Mouse (Mus musculus): Measurements from ENCODE around the gene Btg4. TPM values are rescaled to one million over a fixed set of nuclear protein-coding genes. Genes with fewer than 3 reads are reported as not detected.
"Not testable (repeated sequence)": the region's sequence is repeated elsewhere in the genome, so short reads cannot be mapped to it uniquely, and the experiment has no call there.

The Btg4 gene
- polyA plus RNA-seq, 1 experiment from 2014 or later = not detected

DNA sequence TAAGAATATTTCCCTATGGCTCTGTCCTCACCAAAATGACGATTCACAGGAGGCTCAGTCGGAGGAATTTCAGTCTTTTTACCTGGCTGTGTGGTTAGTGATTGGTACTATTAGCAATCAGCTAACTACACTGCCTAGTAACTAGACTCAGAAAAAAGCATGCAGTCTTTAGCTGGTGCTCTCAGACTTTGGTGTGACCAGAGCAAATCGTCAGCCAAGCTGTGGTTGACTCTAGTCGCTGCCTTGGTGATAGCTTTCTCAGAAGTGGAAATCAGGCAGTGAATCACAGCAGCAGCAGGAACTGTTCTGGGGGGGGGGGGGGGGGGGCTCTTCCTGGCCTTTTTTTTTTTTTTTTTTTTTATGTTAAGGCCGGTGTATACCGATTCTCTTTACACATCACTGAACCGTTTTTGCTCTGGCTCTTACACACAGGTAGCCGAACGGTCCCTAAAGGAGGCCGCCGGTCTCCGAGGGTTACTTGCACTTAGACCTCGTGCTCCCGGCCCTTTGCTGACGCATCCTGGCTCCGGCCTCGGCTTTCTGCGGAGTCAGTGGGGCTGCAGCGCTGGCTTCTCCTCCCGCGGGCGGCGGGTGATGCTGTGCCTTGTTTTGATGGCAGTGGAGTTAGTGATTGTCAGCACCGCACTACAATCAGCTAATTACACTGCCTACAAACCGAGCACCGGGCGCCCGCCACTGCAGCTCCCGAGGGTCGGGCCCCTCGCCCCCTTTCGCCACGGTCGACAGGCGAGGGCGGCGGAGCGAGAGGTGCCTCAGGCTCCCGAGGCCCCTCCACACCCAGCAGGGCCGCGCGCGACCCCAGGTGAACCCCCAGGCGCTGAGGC lies 42.5 kb downstream of the Btg4 start:
- WGBS = 1% methylated on average over 44 of the region's 44 CpGs
- H3K4me3 ChIP-seq = peak overlapping the region; percentile 75
- H3K27ac ChIP-seq (replicated peaks) = peak overlapping the region; percentile 87

GRCm38 (mm10) chr9:51103808-51104514 lies 43.3 kb downstream of the Btg4 start:
- DNase-seq (ENCODE audit: low spot score) = peak; percentile 80
- no peaks in the 10 kb centered on the region for H3K9me3 ChIP-seq (replicated peaks)
- peak overlapping the region; percentile 87 for H3K27ac ChIP-seq (replicated peaks)
- peak overlapping the region; percentile 75 for H3K4me3 ChIP-seq
- H3K27me3 ChIP-seq (ENCODE audit: low read depth, poor library complexity, severe bottlenecking) = peaks cover 42% of the 10 kb centered on the region
- H3K36me3 ChIP-seq = no peaks in the 10 kb centered on the region
- 12% methylated on average over 30 of the region's 30 CpGs for WGBS
- peaks cover 24% of the 10 kb centered on the region for H3K4me1 ChIP-seq

More for the DNA sequence above, 42.5 kb downstream of the Btg4 start:
- peak; percentile 71 for DNase-seq (ENCODE audit: low spot score)
- no peaks in the 10 kb centered on the region for H3K36me3 ChIP-seq
- H3K9me3 ChIP-seq (replicated peaks) = no peaks in the 10 kb centered on the region
- H3K4me1 ChIP-seq = peaks cover 24% of the 10 kb centered on the region
- peaks cover 42% of the 10 kb centered on the region for H3K27me3 ChIP-seq (ENCODE audit: low read depth, poor library complexity, severe bottlenecking)

GRCm38 (mm10) chr9:51105751-51106150 lies 45.0 kb downstream of the Btg4 start:
- 77% methylated on average over 2 of the region's 2 CpGs for WGBS
- H3K27me3 ChIP-seq (ENCODE audit: low read depth, poor library complexity, severe bottlenecking) = peaks cover 34% of the 10 kb centered on the region
- DNase-seq (ENCODE audit: low spot score) = no peak
- no peak overlapping the region for H3K27ac ChIP-seq (replicated peaks)
- peaks cover 24% of the 10 kb centered on the region for H3K4me1 ChIP-seq
- H3K36me3 ChIP-seq = no peaks in the 10 kb centered on the region
- no peak overlapping the region for H3K4me3 ChIP-seq
- no peaks in the 10 kb centered on the region for H3K9me3 ChIP-seq (replicated peaks)

- H3K27me3 ChIP-seq (ENCODE audit: low read depth, poor library complexity, severe bottlenecking) = no peaks in the 10 kb centered on the region
- no peak for DNase-seq (ENCODE audit: low spot score)
- no peaks in the 10 kb centered on the region for H3K9me3 ChIP-seq (replicated peaks)
- WGBS = 79% methylated on average over 4 of the region's 4 CpGs
- no peak overlapping the region for H3K4me3 ChIP-seq
- H3K27ac ChIP-seq (replicated peaks) = no peak overlapping the region
- no peaks in the 10 kb centered on the region for H3K4me1 ChIP-seq
- no peaks in the 10 kb centered on the region for H3K36me3 ChIP-seq
Measured at GRCm38 (mm10) chr9:51114767-51115166, 54.1 kb downstream of the Btg4 start.

- Histone ChIP-seq H3K36me3 (no peaks in the 10 kb centered on the region), H3K4me3 (no peak overlapping the region), H3K27ac (replicated peaks) (no peak overlapping the region), H3K9me3 (replicated peaks) (no peaks in the 10 kb centered on the region), H3K27me3 (ENCODE audit: low read depth, poor library complexity, severe bottlenecking) (no peaks in the 10 kb centered on the region), H3K4me1 (no peaks in the 10 kb centered on the region)
- no peak for DNase-seq (ENCODE audit: low spot score)
- 62% methylated on average over 3 of the region's 3 CpGs for WGBS
Measured at GRCm38 (mm10) chr9:51136985-51137384, 76.3 kb downstream of the Btg4 start.

DNA sequence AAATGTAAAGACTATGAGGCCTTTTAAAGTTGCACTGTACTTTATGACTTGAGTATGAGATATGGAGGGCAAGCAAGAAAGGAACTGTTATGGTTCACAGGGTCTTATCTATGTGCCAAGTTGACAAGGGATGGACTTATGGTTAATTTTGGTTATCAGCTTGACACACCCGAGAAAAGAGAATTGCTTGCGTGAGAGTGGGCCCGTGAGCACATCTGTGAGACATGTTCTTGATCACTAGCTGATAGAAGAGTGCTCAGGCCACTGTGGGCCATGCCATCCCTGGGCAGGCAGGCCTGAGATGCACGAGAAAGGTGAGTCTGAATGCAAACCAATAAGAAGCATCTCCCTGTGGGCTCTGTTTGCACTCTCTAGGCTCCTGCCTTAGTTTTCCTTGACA lies 76.7 kb downstream of the Btg4 start:
- no peak overlapping the region for H3K4me3 ChIP-seq
- no peaks in the 10 kb centered on the region for H3K36me3 ChIP-seq
- no peaks in the 10 kb centered on the region for H3K9me3 ChIP-seq (replicated peaks)
- no peaks in the 10 kb centered on the region for H3K4me1 ChIP-seq
- no peaks in the 10 kb centered on the region for H3K27me3 ChIP-seq (ENCODE audit: low read depth, poor library complexity, severe bottlenecking)
- WGBS = 79% methylated on average over 4 of the region's 4 CpGs
- no peak overlapping the region for H3K27ac ChIP-seq (replicated peaks)
- no peak for DNase-seq (ENCODE audit: low spot score)

- H3K27ac ChIP-seq (replicated peaks) = no peak overlapping the region
- H3K9me3 ChIP-seq (replicated peaks) = no peaks in the 10 kb centered on the region
- no peak for DNase-seq (ENCODE audit: low spot score)
- no peaks in the 10 kb centered on the region for H3K36me3 ChIP-seq
- no peaks in the 10 kb centered on the region for H3K4me1 ChIP-seq
- WGBS = 92% methylated on average over 1 of the region's 1 CpGs
- no peaks in the 10 kb centered on the region for H3K27me3 ChIP-seq (ENCODE audit: low read depth, poor library complexity, severe bottlenecking)
- H3K4me3 ChIP-seq = no peak overlapping the region
Measured at GRCm38 (mm10) chr9:51137836-51138235, 77.1 kb downstream of the Btg4 start.

DNA sequence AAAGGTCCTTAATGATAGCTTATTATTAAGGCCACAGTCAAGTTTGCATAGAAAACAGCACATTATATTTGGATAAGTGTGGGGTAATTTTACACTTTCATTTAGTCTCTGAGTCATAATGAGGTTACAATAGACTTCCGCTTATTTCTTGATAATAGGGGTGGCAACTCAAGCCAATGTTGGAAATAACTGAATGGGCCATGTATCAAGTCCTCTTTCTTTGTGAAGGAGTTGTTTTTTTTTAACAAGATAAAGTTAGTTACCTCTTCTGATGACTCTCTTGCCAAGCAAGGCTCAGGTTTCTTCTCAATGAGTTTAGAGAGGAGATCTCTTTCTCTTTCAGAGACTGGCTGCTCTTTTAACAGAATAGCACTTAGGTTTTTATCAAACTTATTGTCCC lies 77.6 kb downstream of the Btg4 start:
- DNase-seq (ENCODE audit: low spot score) = no peak
- Histone ChIP-seq H3K9me3 (replicated peaks) (no peaks in the 10 kb centered on the region), H3K27me3 (ENCODE audit: low read depth, poor library complexity, severe bottlenecking) (no peaks in the 10 kb centered on the region), H3K4me1 (no peaks in the 10 kb centered on the region), H3K4me3 (no peak overlapping the region), H3K36me3 (no peaks in the 10 kb centered on the region), H3K27ac (replicated peaks) (no peak overlapping the region)
- WGBS = 92% methylated on average over 1 of the region's 1 CpGs

GRCm38 (mm10) chr9:51139401-51139800 lies 78.7 kb downstream of the Btg4 start:
- WGBS = 88% methylated on average over 1 of the region's 1 CpGs
- H3K27ac ChIP-seq (replicated peaks); H3K4me3 ChIP-seq; DNase-seq (ENCODE audit: low spot score); H3K36me3 ChIP-seq; H3K27me3 ChIP-seq (ENCODE audit: low read depth, poor library complexity, severe bottlenecking); H3K9me3 ChIP-seq (replicated peaks); H3K4me1 ChIP-seq: not testable (repeated sequence)

- DNase-seq (ENCODE audit: low spot score) = no peak
- no peaks in the 10 kb centered on the region for H3K4me1 ChIP-seq
- no peaks in the 10 kb centered on the region for H3K27me3 ChIP-seq (ENCODE audit: low read depth, poor library complexity, severe bottlenecking)
- 87% methylated on average over 3 of the region's 3 CpGs for WGBS
- H3K27ac ChIP-seq (replicated peaks) = no peak overlapping the region
- no peaks in the 10 kb centered on the region for H3K9me3 ChIP-seq (replicated peaks)
- no peak overlapping the region for H3K4me3 ChIP-seq
- H3K36me3 ChIP-seq = no peaks in the 10 kb centered on the region
Measured at GRCm38 (mm10) chr9:51140711-51141110, 80.0 kb downstream of the Btg4 start.

GRCm38 (mm10) chr9:51143437-51143836 lies 82.7 kb downstream of the Btg4 start:
- DNase-seq (ENCODE audit: low spot score) = no peak
- no peaks in the 10 kb centered on the region for H3K27me3 ChIP-seq (ENCODE audit: low read depth, poor library complexity, severe bottlenecking)
- no peaks in the 10 kb centered on the region for H3K9me3 ChIP-seq (replicated peaks)
- 88% methylated on average over 1 of the region's 1 CpGs for WGBS
- H3K36me3 ChIP-seq = no peaks in the 10 kb centered on the region
- H3K27ac ChIP-seq (replicated peaks) = no peak overlapping the region
- H3K4me1 ChIP-seq = no peaks in the 10 kb centered on the region
- no peak overlapping the region for H3K4me3 ChIP-seq

GRCm38 (mm10) chr9:51144218-51144617 lies 83.5 kb downstream of the Btg4 start:
- no peaks in the 10 kb centered on the region for H3K4me1 ChIP-seq
- H3K4me3 ChIP-seq = no peak overlapping the region
- no peaks in the 10 kb centered on the region for H3K27me3 ChIP-seq (ENCODE audit: low read depth, poor library complexity, severe bottlenecking)
- no peak overlapping the region for H3K27ac ChIP-seq (replicated peaks)
- H3K36me3 ChIP-seq = no peaks in the 10 kb centered on the region
- no peak for DNase-seq (ENCODE audit: low spot score)
- 73% methylated on average over 6 of the region's 6 CpGs for WGBS
- H3K9me3 ChIP-seq (replicated peaks) = no peaks in the 10 kb centered on the region

DNA sequence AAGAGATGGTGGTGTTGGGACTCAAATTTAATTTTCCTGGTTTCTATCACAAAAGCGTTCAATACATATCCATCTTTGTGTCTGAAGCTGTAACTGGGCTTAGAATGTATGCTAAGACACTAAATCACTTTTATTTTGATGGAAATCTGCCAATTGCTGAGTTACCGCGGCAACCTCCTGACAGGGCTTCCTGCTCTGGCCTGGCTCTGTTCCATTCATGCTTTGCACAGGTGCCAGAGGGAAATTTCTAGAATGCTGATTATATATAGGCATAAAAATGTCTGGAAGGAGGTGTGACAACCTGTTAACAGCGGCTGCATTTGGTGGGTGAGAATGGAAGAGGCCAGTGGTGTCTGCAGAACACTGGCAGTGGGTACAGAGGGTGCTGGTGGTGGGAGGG lies 85.8 kb downstream of the Btg4 start:
- Histone ChIP-seq H3K27me3 (ENCODE audit: low read depth, poor library complexity, severe bottlenecking) (no peaks in the 10 kb centered on the region), H3K4me3 (no peak overlapping the region), H3K27ac (replicated peaks) (no peak overlapping the region), H3K9me3 (replicated peaks) (no peaks in the 10 kb centered on the region), H3K36me3 (no peaks in the 10 kb centered on the region), H3K4me1 (no peaks in the 10 kb centered on the region)
- 91% methylated on average over 4 of the region's 4 CpGs for WGBS
- no peak for DNase-seq (ENCODE audit: low spot score)

Measured in midbrain, embryonic 10.5 days (tissue).